Mouse (Mus musculus) MEL-GATA-1-ER (cell line): ENCODE data around the gene Sp110.
A peak's percentile ranks its signal among the peaks of the same experiment; 100 is the strongest.
"Not testable (repeated sequence)": the region's sequence is repeated elsewhere in the genome, so short reads cannot be mapped to it uniquely, and the experiment has no call there.

ENCODE experiments used
- DNase-seq: peaks from one replicate; pipeline ENCODE4 v3.0.0-alpha.2; 2012; ENCODE audit warnings: low read depth; ENCODE audit errors: extremely low read depth

Sp110 gene

DNA sequence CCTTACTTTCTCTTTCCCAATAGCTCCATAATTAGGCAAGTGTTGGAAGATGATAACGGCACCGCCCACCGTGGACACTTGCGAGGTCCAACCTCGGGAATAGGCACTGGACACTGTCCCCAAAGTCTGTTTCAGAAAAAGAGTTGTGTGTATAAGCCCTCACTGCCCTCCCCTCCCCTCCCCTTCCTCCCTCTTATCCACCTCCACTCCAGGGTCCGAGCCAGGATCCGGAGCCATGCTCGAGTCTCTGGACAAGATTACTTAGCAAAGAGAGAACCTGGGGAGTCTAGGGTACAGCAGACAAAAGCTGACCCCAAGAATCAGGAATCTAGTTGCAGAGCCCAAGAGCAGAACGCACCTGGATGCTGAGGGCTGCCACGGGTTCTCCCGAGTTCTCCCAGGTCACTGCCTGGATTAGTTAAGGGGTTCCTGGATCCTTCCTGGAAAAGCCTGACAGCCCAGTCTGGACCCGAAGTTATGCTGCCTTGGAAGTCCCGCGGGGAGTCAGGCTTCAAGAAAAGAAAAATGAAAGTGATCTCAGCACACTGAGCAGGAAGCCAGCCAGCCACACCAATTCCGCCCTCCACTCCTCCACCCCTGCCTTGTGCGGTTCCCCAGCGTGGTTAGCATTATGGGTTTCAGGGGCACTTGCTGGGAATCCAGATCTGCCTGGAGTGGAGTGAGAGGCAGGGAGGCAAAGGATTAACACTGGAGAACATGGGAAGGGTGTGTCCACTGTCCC, at the start of gene Sp110:
Sp110 (minus strand) TSS at position 547 of the 742 bp plus-strand sequence.
- DNase-seq, result peak; percentile 13

DNA sequence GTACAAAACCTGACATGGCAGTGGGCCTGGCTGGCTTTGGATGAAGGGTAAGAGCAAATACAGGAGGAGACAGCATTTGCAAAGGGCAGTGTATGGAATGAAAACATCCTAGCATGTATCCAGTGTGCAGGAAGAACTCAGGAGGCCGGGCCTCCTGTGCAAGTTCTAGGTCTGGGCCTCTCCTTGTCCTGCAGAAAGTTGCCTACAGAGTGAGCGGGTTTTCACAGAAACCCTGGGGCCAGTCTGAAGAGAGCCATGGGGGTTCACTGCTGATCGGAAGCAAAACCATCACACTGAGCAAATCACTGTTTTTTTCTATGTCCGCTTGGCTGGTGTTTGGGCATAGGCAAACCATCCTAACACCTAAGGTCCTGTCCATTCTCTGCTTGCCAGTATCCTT, 39.5 kb upstream of the Sp110 start:
- not testable (repeated sequence) for DNase-seq

DNA sequence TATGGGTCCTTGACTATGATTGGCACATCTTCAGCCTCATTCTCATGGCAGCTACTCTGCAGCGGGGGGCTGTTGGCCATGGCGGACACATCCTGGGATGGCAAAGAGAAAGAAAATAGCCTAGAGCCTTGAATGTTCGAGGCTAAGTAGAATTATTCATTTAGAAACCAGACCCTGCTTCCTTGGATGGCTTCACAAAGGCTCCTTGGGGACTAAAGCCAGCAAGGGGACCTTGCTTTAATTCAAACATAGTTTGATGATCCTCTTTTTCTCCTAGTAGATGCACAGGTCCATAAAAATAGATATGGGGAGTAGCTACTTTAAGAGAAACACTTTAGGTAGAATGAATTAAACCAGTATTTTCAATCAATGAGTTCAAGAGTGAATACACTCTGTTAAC, 38.3 kb upstream of the Sp110 start:
- DNase-seq, result not testable (repeated sequence)

DNA sequence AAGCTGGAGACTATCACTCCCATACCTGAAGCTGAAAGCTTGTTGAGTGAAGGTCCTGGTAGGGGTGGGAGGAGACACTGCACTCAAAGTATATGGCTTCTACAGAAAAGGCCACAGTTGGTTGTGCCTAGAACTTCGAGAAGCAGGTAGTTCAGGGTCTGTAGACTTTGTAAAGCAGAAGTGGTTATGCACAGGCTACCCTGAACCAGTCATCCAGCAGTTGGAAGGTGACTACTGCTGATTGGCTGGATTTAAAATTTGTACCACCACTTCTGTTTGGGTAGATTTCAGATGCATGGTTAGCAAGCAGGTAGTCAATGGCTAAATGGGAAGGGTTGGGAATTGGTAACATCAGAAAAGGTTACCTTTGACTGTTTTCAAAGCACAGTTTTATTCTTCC, 20.1 kb upstream of the Sp110 start:
- DNase-seq, result not testable (repeated sequence)

DNA sequence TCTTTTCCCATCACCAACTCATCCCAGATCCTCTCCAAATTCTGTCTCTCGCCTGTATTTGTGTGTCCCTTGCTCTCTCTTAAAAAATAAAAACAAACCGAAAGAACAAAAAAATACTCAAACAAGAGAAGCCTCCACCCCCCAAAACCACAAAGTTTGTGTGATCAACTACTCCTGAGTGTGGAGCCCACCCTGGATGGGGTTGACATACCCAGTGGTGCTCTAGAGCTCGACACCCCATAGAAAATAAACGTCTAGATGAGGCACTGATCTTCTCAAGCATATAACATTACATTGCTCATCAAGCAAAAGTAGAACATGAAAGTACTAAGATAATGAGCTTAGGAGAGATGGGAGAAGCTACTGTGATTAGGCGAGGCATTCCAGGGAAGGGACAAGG, 18.5 kb upstream of the Sp110 start:
- DNase-seq, result not testable (repeated sequence)

DNA sequence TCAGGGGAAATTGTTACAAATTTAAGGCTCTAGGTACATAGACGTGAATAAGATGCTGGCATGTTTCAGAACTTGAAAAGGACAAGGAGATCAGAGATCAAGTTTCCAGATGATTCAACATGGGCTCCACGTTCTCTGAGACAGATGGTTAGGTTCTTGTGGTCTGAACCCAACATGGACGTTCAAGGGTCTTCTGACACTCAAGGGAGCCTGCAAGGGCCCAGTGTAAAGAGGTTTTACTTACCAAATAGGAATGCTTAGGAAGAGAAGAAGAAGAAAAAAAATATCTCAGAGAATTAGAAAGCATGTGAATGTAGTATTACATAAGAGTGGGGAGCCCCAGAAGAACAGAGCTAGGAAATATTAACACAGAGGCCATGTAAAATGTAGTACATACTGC, 17.2 kb upstream of the Sp110 start:
- not testable (repeated sequence) for DNase-seq

DNA sequence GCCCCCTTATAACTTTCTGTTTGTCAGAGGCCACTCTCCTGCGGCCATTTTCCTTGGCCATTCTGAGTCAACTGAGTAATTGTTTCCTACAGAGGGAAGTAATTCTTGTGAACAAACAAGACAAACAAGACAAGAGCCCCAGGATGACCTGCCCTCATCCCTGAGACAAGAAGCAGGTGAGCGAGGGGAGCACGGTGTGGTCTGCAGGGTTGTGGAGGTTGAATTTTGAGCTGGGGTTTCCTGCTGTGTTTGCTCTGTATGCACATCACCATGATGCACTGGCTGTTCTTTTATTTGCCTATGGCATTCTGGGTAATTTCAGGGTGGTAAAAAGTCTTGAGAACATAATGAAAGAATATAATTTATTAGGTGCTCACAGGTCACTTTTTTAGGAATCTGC, 16.5 kb upstream of the Sp110 start:
- DNase-seq, result not testable (repeated sequence)

DNA sequence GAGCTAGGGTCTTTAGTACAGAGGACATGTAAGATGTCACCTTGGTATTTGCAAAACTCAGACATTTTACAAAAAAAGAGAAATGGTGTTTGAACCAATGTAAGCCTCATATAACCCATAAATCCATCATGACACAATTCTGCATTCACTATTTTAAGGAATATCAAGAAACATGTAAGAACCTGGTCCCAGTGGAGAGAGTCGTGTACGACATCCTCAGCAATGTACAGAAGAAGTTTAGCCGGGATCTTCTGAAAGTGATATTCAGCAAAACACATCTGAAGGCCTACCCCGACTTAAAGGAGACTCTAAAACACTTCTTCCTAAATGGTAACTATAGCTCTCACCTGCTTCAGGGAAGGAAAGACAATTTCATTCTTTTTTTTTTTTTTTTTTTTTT, 12.0 kb upstream of the Sp110 start:
- DNase-seq, result not testable (repeated sequence)

DNA sequence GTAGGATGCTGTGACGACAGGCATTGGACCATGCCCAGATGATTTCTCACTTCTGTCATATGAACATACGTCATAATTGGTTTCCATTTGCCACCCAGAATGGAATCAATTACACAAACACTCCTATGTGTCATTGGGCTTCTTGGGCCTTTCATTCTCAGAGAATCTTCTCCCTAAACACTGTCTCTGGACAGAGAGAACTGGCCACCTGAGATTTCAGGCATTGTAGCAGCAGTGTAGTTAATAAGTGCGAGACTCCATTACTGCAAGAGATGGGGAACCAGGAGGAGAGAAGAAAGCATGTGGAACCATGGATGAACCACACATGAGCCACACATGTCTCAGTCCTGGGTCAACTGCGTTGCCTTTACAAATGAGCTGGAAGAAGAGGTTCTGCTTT, 9.7 kb upstream of the Sp110 start:
- not testable (repeated sequence) for DNase-seq

DNA sequence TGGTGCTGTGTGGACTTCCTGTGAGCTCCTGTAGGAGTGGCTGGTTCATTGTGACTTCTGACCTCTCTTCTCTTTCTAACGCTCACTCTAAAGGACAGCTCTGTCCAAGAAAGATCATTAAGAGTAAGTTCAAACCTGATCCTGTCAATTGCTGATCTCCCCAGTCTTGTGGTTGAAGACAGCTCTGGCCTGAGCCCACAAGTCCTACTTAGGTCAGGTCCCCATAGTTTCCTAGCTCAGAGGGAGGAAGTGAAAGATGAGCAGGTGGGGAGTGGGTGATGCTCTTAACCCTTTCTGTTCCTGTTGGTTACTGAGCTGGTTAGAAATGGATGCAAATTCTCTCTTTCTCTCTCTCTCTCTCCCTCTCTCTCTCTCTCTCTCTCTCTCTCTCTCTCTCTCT, 5.7 kb upstream of the Sp110 start:
- DNase-seq, result not testable (repeated sequence)

DNA sequence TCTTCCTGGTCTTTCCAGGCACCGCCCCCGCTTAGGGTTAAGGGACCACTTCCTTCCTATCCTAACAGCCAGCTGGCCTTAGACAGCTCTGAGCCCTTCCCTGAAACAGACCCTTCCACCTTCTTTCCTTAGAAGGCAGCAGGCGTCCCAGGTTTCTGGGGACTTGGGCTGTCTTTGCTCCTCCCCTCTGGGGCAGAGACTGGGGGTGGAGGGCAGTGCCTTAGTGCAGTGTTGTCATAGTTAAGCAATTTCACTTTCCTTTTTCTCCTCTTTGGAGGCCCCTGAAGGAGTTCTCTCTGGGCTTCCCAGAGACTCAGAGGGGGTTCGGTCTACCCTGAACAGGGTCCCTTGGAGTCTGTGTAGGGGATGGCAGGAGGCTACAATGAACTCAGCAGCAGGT, 2.2 kb upstream of the Sp110 start:
- DNase-seq, result peak; percentile 26

DNA sequence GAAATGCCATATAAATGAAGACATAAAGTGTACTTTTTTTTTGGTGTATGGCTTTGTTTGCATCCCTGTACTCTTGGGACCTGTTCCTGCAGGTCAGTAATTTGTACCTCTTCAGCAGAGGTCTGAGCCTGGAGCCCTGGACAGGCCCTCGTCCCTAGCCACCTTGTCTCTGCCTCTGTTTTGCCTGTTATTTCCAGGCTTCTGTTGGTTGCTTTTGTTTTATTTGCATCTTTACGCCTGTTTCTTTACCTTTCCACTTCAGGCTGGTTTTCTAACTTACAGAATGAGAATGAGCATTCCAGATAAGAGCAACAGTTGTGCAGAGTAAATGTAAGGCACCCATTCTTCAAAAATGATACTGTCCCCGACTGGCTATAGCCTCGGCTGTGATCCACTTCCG, 1.5 kb upstream of the Sp110 start, which contains the start of gene Sp140:
Sp140 (plus strand) TSS at position 301 of the 400 bp plus-strand sequence.
- not testable (repeated sequence) for DNase-seq

DNA sequence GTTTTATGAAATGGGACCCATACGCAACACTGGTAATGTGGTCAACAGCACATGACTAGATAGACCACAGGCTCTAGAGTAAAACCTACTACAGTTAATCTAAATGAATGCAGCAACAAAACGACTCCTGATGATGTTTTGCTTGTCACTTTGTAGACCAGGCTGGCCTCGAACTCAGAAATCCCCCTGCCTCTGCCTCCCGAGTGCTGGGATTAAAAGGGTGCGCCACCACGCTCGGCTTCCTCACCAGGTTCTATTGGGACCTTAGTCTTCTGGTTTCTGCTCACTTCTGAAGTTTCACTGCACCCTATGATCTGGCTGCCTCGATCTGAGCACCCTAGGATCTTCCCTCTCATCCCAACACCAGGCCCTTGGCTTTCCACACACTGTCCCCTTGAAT, 6.1 kb downstream of the Sp110 start:
- DNase-seq, result not testable (repeated sequence)

DNA sequence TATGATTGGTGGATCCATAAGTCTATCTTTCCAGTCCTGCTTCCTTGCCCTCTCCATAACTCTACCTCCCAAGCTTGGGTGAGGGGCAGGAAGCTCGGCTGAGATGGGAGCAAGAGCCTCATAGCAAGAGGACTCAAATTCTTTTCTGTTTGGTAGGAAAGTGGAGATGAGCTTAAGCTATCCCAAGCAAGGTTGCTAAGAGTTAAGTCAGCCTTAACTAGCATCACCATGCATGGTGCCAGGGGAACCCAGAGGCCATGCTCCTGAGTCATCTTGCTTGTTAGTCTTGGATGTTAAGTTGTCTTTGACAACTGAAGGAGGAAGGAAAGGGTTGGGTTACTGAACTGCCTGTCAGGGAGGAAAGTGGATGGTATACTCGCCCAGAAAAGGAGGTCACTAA, 9.9 kb downstream of the Sp110 start:
- DNase-seq, result not testable (repeated sequence)

DNA sequence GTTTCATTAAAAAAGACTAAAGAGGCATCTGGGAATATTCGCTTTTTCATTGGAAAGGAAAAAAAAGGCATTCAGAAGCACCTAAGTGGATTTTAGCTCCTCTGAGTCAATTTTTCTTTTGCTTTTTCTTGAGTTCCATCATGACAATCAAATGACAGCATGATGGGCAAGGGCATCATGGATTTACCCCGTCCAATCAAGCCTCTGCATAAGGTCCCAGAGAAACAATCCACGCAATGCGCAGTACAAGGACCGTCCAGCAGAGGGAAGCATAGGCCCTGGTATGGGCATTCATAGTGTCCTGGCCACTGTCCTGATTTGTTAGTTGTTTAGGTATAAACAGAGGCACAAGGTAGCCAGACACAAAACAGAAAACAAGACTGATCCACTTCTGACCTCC, 17.1 kb downstream of the Sp110 start:
- DNase-seq, result peak; percentile 18

DNA sequence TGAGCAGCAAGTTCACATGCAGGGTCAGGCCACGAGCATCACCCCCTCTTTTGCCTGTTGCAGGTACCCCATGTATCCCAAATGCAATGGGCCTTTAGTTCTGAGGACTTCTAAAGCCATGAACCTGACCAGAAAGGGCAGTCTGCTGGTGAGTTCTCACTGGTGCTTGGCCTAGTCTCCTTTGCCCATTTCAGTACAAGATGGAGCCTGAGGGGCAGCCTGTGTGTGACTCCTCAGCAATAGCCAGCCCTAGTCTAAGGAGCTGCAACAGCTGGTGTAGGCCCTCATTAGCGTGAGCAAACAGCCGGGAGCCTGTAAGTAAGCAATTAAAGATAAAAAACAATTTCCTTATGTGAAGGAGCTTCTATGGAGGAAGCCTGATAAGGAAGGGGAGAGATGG, 18.0 kb downstream of the Sp110 start:
- not testable (repeated sequence) for DNase-seq

DNA sequence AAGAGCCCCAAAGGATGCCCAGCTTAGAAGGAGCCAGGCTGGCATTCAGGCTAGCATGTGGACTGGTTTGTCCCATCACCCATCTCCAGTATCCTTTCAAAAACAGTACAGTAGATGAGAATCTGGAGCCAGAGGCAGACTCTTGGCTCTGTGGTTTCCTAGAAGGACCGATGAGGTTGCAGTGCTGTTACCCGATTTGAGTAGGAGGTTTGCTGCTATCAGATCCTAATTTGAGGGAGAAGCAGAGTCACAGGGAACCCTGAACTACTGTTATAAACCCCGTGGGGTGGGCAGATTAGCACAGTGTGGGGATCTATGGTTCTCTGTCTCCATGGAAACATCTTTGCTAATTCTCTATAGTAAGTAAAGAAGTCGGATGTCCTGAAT, 18.5 kb downstream of the Sp110 start:
- DNase-seq, result not testable (repeated sequence)

DNA sequence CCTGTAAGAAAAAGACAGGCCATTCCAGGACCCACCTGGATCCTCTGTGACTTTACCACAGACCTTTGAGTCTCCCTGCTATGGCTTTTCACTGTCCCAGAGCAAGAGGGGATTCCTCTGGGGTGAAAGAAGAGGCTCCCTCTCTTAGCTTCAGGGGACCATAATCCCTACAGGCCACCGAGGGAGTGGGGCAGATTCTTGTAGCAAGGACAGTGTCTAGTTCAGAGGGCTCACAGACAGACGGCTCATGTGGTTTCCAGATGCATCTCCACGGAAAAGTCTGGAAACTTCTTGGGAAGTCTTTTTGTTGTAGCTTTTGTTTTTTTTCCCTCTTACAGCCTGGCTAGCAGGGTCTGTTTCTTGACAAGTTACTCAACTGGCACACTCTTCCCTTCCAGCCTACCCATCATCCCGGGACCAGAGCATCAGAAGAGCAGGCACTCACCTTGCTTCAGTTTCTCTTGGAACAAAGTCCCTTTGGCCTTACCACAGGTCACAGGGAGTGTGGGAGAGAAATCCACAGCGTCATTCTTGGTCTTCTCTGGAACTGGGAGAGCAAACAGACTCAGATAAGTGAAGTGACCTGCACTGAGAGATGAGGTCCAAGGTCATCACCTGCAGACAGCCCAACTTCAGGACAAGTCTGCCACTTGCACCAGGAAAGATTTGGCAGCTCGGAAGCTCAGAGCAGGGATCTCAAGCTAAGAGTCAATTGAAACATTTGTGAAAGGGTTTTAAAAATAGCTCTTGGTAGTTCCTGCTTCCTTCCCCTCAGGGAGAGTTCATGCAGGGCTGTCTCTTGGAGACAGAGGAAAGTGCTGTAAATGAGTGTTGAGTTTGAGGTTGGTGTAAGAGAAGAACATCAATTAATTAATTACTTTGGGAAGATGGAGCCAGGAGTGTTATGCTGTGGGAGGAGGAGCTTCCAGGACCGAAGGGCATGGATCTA, 19.1 kb downstream of the Sp110 start:
- DNase-seq, result not testable (repeated sequence)

DNA sequence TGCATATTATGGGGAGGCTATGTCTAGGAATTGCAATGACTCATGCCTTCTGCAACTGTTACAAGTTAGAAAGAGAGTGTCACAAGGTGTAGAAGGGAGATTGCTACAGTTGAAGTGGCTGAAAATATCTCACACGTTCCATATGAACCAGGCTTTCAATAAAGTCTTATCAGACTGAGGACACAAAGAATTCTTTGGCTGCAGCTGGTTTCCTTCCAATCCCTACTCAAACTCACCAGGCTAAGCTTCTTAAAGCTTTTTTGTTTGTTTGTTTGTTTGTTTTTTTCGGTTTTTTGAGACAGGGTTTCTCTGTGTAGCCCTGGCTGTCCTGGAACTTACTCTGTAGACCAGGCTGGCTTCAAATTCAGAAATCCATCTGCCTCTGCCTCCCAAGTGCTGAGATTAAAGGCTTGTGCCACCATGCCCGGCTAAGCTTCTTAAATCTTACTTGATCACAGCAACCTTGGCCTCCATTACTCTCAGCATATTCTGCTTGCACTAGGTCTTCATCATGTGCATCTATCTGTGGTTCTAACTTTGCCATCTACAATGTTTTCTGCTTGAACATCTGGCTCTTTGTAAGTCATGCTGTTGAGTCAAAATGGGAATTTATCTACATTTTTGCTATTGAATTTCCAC, 20.1 kb downstream of the Sp110 start:
- peak; percentile 33 for DNase-seq

DNA sequence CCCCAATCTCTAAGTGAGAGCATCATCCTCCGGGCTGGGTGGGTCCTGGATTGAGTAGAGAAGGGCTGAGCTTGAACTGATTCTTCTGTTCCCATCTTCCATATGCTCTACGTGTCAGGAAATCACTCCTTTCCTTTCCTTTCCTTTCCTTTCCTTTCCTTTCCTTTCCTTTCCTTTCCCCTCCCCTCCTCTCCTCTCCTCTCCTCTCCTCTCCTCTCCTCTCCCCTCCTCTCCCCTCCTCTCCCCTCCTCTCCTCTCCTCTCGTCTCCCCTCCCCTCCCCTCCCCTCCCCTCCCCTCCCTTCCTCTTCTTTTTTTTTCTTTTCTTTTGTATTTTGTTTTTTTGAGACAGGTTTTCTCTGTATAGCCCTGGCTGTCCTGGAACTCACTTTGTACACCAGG, 23.2 kb downstream of the Sp110 start, which contains the start of gene G530012D18Rik:
G530012D18Rik (plus strand) TSS at position 301 of the 400 bp plus-strand sequence.
- not testable (repeated sequence) for DNase-seq

DNA sequence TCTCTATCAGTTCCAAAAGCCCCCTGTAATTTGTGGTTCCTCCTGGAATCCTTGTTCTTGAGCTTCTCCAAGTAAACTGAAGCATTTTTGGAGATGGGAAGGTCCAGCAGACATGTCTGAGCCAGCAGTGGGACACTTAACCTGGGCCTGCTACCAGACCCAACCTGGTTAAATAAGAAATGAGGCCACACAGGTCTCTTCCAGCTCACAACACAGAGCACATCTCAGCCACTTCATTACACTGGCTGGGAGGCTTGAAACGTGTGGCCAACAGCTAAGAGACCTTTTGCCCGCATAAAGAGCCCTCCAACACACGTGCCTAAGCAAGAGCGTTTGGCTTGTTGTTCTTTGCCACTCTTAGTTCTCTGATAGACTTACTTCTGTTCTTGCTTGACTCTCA, 25.1 kb downstream of the Sp110 start:
- not testable (repeated sequence) for DNase-seq

DNA sequence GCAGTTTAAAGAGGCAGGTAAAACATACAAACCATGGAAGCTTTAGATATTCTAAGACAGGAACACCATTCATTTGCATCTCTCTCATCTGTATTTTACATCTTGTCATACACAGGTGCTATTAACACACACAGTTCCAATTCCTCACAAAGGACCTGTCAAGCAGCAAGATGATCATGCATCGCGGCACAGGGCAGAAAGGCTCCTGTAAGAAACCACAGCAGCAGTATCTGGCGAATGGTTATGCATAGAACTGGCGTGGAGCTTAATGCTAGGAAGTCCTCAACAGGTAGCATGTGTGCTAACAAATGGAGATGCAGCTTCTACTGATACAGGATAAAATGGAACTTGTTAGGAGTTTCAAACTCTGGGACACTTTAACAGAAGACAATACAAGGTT, 43.4 kb downstream of the Sp110 start:
- not testable (repeated sequence) for DNase-seq
